Mouse (Mus musculus) MEL (cell line): ENCODE measurements around the gene Klhdc7b. TPM values are rescaled to one million over a fixed set of nuclear protein-coding genes. Genes with fewer than 3 reads are reported as not detected.

ENCODE experiments used
- DNase-seq: peaks from one replicate; pipeline ENCODE4 v3.0.0; 2011; ENCODE audit warnings: low read depth, low spot score
- H3K27ac ChIP-seq: 2 replicates; pipeline ENCODE4 v1.5.1; 2012; ENCODE audit warnings: low read depth, mild to moderate bottlenecking, control low read depth, low read length, moderate library complexity; ENCODE audit not compliant: control insufficient read depth
- H3K27me3 ChIP-seq, 2 experiments: fragments of 150-350 bp in 1 of 2; sonication (generic) in 1 of 2; 2 replicates each; pipeline ENCODE4 v1.6.1; 2012; ENCODE audit warnings: low read length in 2 of 2, mild to moderate bottlenecking in 2 of 2, improper control_type of control experiment in 1 of 2, moderate library complexity in 1 of 2; ENCODE audit not compliant: insufficient read depth in 2 of 2, control insufficient read depth in 1 of 2
- H3K36me3 ChIP-seq, 2 experiments: 2 replicates each; pipeline ENCODE4 v1.6.1; 2012 to 2014; ENCODE audit warnings: low read length in 2 of 2, improper control_type of control experiment in 1 of 2, inconsistent platforms in 1 of 2, mild to moderate bottlenecking in 1 of 2; ENCODE audit not compliant: insufficient read depth in 2 of 2, control insufficient read depth in 1 of 2
- H3K4me1 ChIP-seq, 2 experiments: fragments of 150-350 bp in 1 of 2; sonication (generic) in 1 of 2; 2 replicates each; pipeline ENCODE4 v1.6.1; 2012; ENCODE audit warnings: low read length in 2 of 2, improper control_type of control experiment in 1 of 2, mild to moderate bottlenecking in 1 of 2; ENCODE audit not compliant: insufficient read depth in 2 of 2, control insufficient read depth in 1 of 2
- H3K4me3 ChIP-seq, 2 experiments: fragments of 150-350 bp in 1 of 2; sonication (generic) in 1 of 2; 2 replicates each; pipeline ENCODE4 v1.5.1; 2012; ENCODE audit warnings: low read depth in 2 of 2, low read length in 2 of 2, mild to moderate bottlenecking in 2 of 2, moderate library complexity in 2 of 2, control low read depth in 1 of 2, improper control_type of control experiment in 1 of 2; ENCODE audit not compliant: control insufficient read depth in 1 of 2, insufficient read depth in 1 of 2
- H3K79me2 ChIP-seq: 2 replicates; pipeline ENCODE4 v1.6.1; 2012; ENCODE audit warnings: mild to moderate bottlenecking, low read length, moderate library complexity; ENCODE audit not compliant: control insufficient read depth, poor library complexity, insufficient read depth
- H3K9ac ChIP-seq: 2 replicates; pipeline ENCODE4 v1.6.1; 2012; ENCODE audit warnings: low read depth, mild to moderate bottlenecking, control low read depth, low read length, moderate library complexity; ENCODE audit not compliant: control insufficient read depth, poor library complexity, severe bottlenecking
- H3K9me3 ChIP-seq: fragments of 150-350 bp; sonication (generic); replicated peaks from 2 replicates; pipeline ENCODE4 v1.6.1; 2012; ENCODE audit warnings: mild to moderate bottlenecking, low read length, improper control_type of control experiment, moderate library complexity; ENCODE audit not compliant: insufficient read depth
- CHD2 ChIP-seq: IDR thresholded peaks from 2 replicates; pipeline ENCODE4 v1.6.1; 2011; ENCODE audit warnings: low read length, improper control_type of control experiment
- CTCF ChIP-seq, 3 experiments: IDR thresholded peaks in 2 of 3; conservative IDR thresholded peaks in 1 of 3; 2 replicates each; pipeline ENCODE4 v1.5.1; 2011 to 2012; ENCODE audit warnings: low read length in 3 of 3, low read depth in 2 of 3, mild to moderate bottlenecking in 2 of 3, improper control_type of control experiment in 1 of 3, inconsistent platforms in 1 of 3, mixed read lengths in 1 of 3, moderate library complexity in 1 of 3; ENCODE audit not compliant: control insufficient read depth in 1 of 3, insufficient read depth in 1 of 3, poor library complexity in 1 of 3, severe bottlenecking in 1 of 3
- E2F4 ChIP-seq: IDR thresholded peaks from 2 replicates; pipeline ENCODE4 v1.6.1; 2011; ENCODE audit warnings: low read depth, low read length, improper control_type of control experiment, borderline replicate concordance
- ELF1 ChIP-seq: IDR thresholded peaks from 2 replicates; pipeline ENCODE4 v1.6.1; 2014; ENCODE audit warnings: low read depth, mild to moderate bottlenecking, inconsistent platforms, low read length, improper control_type of control experiment, moderate library complexity
- GABPA ChIP-seq: IDR thresholded peaks from 2 replicates; pipeline ENCODE4 v1.6.1; 2012; ENCODE audit warnings: low read depth, mild to moderate bottlenecking, inconsistent platforms, low read length, improper control_type of control experiment, moderate library complexity
- GATA1 ChIP-seq: IDR thresholded peaks from 2 replicates; pipeline ENCODE4 v1.6.1; 2011; ENCODE audit warnings: low read depth, low read length, improper control_type of control experiment
- HCFC1 ChIP-seq: IDR thresholded peaks from 2 replicates; pipeline ENCODE4 v1.6.1; 2012; ENCODE audit warnings: low read depth, mild to moderate bottlenecking, inconsistent platforms, low read length, improper control_type of control experiment, moderate library complexity
- KAT2A ChIP-seq: conservative IDR thresholded peaks from 2 replicates; pipeline ENCODE4 v1.6.1; 2012; ENCODE audit warnings: low read depth, low read length, improper control_type of control experiment, inconsistent platforms
- MAFK ChIP-seq: IDR thresholded peaks from 2 replicates; pipeline ENCODE4 v1.6.1; 2011; ENCODE audit warnings: low read depth, mild to moderate bottlenecking, low read length, improper control_type of control experiment, borderline replicate concordance
- MAZ ChIP-seq: IDR thresholded peaks from 2 replicates; pipeline ENCODE4 v1.6.1; 2012; ENCODE audit warnings: low read depth, mild to moderate bottlenecking, inconsistent platforms, low read length, improper control_type of control experiment
- MEF2A ChIP-seq: IDR thresholded peaks from 2 replicates; pipeline ENCODE4 v1.6.1; 2014; ENCODE audit warnings: low read depth, mild to moderate bottlenecking, inconsistent platforms, low read length, improper control_type of control experiment; ENCODE audit not compliant: poor library complexity, insufficient replicate concordance, severe bottlenecking; ENCODE audit errors: extremely low read depth
- MXI1 ChIP-seq: IDR thresholded peaks from 2 replicates; pipeline ENCODE4 v1.6.1; 2011; ENCODE audit warnings: mild to moderate bottlenecking, low read depth, low read length, improper control_type of control experiment
- MYB ChIP-seq: IDR thresholded peaks from 2 replicates; pipeline ENCODE4 v1.6.1; 2011; ENCODE audit warnings: mild to moderate bottlenecking, low read depth, low read length, improper control_type of control experiment
- MYC ChIP-seq: IDR thresholded peaks from 2 replicates; pipeline ENCODE4 v1.6.1; 2011; ENCODE audit warnings: low read depth, mild to moderate bottlenecking, low read length, improper control_type of control experiment, moderate library complexity
- NRF1 ChIP-seq: IDR thresholded peaks from 2 replicates; pipeline ENCODE4 v1.6.1; 2014; ENCODE audit warnings: low read depth, mild to moderate bottlenecking, inconsistent platforms, low read length, improper control_type of control experiment, moderate library complexity; ENCODE audit not compliant: poor library complexity, insufficient read depth, severe bottlenecking
- POLR2A ChIP-seq, 2 experiments: IDR thresholded peaks; 2 replicates each; pipeline ENCODE4 v1.6.1; 2011 to 2012; ENCODE audit warnings: low read length in 2 of 2, mild to moderate bottlenecking in 2 of 2, control low read depth in 1 of 2, improper control_type of control experiment in 1 of 2, low read depth in 1 of 2, moderate library complexity in 1 of 2; ENCODE audit not compliant: control insufficient read depth in 1 of 2, insufficient read depth in 1 of 2, poor library complexity in 1 of 2
- POLR2AphosphoS2 ChIP-seq: IDR thresholded peaks from 2 replicates; pipeline ENCODE4 v1.6.1; 2011; ENCODE audit warnings: low read length, improper control_type of control experiment
- POLR2AphosphoS5 ChIP-seq: IDR thresholded peaks from 2 replicates; pipeline ENCODE4 v1.6.1; 2012; ENCODE audit warnings: low read depth, borderline replicate concordance, mild to moderate bottlenecking, inconsistent platforms, low read length, moderate library complexity, mixed read lengths
- RAD21 ChIP-seq: IDR thresholded peaks from 2 replicates; pipeline ENCODE4 v1.6.1; 2011; ENCODE audit warnings: mild to moderate bottlenecking, low read depth, low read length, improper control_type of control experiment
- SMC3 ChIP-seq: IDR thresholded peaks from 2 replicates; pipeline ENCODE4 v1.6.1; 2011; ENCODE audit warnings: low read depth, low read length, improper control_type of control experiment
- TAL1 ChIP-seq: IDR thresholded peaks from 2 replicates; pipeline ENCODE4 v1.6.1; 2012; ENCODE audit warnings: mild to moderate bottlenecking, inconsistent platforms, low read length, moderate library complexity, mixed read lengths
- TCF12 ChIP-seq: IDR thresholded peaks from 2 replicates; pipeline ENCODE4 v1.6.1; 2014; ENCODE audit warnings: low read depth, mild to moderate bottlenecking, inconsistent platforms, low read length, improper control_type of control experiment, moderate library complexity
- UBTF ChIP-seq: IDR thresholded peaks from 2 replicates; pipeline ENCODE4 v1.6.1; 2012; ENCODE audit warnings: low read depth, mild to moderate bottlenecking, inconsistent platforms, low read length, improper control_type of control experiment, moderate library complexity, borderline replicate concordance; ENCODE audit not compliant: insufficient read depth
- USF1 ChIP-seq: IDR thresholded peaks from 2 replicates; pipeline ENCODE4 v1.6.1; 2014; ENCODE audit warnings: low read depth, mild to moderate bottlenecking, inconsistent platforms, low read length, improper control_type of control experiment, moderate library complexity
- ZC3H11A ChIP-seq: IDR thresholded peaks from 2 replicates; pipeline ENCODE4 v1.6.1; 2012; ENCODE audit warnings: low read depth, mild to moderate bottlenecking, inconsistent platforms, low read length, improper control_type of control experiment
- ZMIZ1 ChIP-seq: IDR thresholded peaks from 2 replicates; pipeline ENCODE4 v1.6.1; 2012; ENCODE audit warnings: low read depth, mild to moderate bottlenecking, inconsistent platforms, low read length, improper control_type of control experiment, moderate library complexity
- ZNF384 ChIP-seq: IDR thresholded peaks from 2 replicates; pipeline ENCODE4 v1.6.1; 2012; ENCODE audit warnings: low read depth, mild to moderate bottlenecking, inconsistent platforms, low read length, improper control_type of control experiment
- polyA plus RNA-seq, 2 experiments: library from polyadenylated mRNA; stranded (reverse) in 1 of 2; unstranded in 1 of 2; fragments of >175 nt in 1 of 2; fragments of >200 nt in 1 of 2; gene quantifications; 2 replicates each; pipeline versions ENCODE4 v1.2.1 to v1.2.4; 2012; ENCODE audit warnings: low replicate concordance in 2 of 2, low read depth in 1 of 2; ENCODE audit not compliant: insufficient read length in 2 of 2, insufficient read depth in 1 of 2, missing spikeins in 1 of 2
- total RNA-seq: library from RNA; depleted of rRNA; stranded (reverse); fragments of 300-350 nt; gene quantifications from 2 replicates; pipeline ENCODE4 v1.2.3, GENCODE M21; 2012

Klhdc7b gene
- total and polyA plus RNA-seq, 3 experiments, result 0.01 TPM; not detected in 2

DNA sequence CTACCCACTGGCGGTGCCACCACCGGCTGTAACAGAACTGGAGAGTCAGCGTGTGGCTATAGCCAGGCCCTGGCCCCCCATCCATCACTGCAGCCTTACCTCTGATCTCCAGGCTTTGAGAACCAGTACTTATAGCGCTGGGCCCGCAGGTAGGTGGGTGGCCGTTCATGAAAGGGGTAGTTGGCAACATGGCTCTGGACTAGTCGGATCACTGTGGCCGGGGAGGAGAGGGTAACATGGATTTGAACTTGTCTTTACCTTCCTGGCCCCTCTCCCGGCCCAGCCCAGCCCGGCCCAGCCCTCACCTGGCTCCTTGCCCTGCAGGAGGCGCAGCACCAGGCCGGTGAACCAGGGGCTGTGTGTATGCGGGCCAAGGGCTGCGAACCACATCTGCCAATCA, 32.7 kb upstream of the Klhdc7b start:
- no peak overlapping the region for H3K9ac ChIP-seq
- TF ChIP-seq TCF12 (no peak), CHD2 (no peak), MEF2A (no peak), POLR2A (IDR thresholded peaks at IDR 0.05; ENCODE audit: control insufficient read depth in 1 of 2, insufficient read depth in 1 of 2, low read depth in 1 of 2, low read length in 2 of 2, poor library complexity in 1 of 2) (no peak), MYC (no peak), NRF1 (no peak), USF1 (no peak), ZMIZ1 (no peak), MXI1 (no peak), ZNF384 (no peak), ZC3H11A (no peak), UBTF (no peak), HCFC1 (no peak), SMC3 (no peak), E2F4 (no peak), ELF1 (no peak), RAD21 (no peak)
- TF ChIP-seq, all 39 proteins: peak for 0
- DNase-seq, result no peak
- peaks cover 25% of the 10 kb centered on the region for H3K79me2 ChIP-seq
- peaks cover 0 to 3% of the 10 kb centered on the region in 2 experiments; a peak in 2 of 4 replicates for H3K36me3 ChIP-seq
- H3K4me1 ChIP-seq, result peaks cover 2 to 4% of the 10 kb centered on the region in 2 experiments; a peak in 3 of 4 replicates
- no peaks in the 10 kb centered on the region for H3K9me3 ChIP-seq
- H3K27ac ChIP-seq, result no peak overlapping the region
- H3K27me3 ChIP-seq, result no peaks in the 10 kb centered on the region
- no peak overlapping the region for H3K4me3 ChIP-seq

- DNase-seq, result no peak
- Histone ChIP-seq H3K4me1 (peaks cover 8 to 11% of the 10 kb centered on the region in 2 experiments; a peak in 3 of 4 replicates), H3K4me3 (no peak overlapping the region), H3K36me3 (peaks cover 0 to 11% of the 10 kb centered on the region in 2 experiments; a peak in 3 of 4 replicates), H3K79me2 (peaks cover 31% of the 10 kb centered on the region), H3K9ac (no peak overlapping the region), H3K9me3 (no peaks in the 10 kb centered on the region), H3K27ac (no peak overlapping the region), H3K27me3 (no peaks in the 10 kb centered on the region)
- no peak for TF ChIP-seq ELF1
- no peak for TF ChIP-seq USF1
- no peak for TF ChIP-seq MYB
- TF ChIP-seq TAL1, result no peak
- no peak for TF ChIP-seq KAT2A
- TF ChIP-seq GABPA, result no peak
- TF ChIP-seq ZMIZ1, result no peak
- TF ChIP-seq RAD21, result no peak
- no peak for TF ChIP-seq TCF12
- TF ChIP-seq GATA1, result no peak
- no peak for TF ChIP-seq CTCF (IDR thresholded peaks at IDR 0.05 in 2 of 3, conservative IDR thresholded peaks at IDR 0.05 in 1 of 3; ENCODE audit: control insufficient read depth in 1 of 3, insufficient read depth in 1 of 3, low read depth in 2 of 3, low read length in 3 of 3, poor library complexity in 1 of 3, severe bottlenecking in 1 of 3)
- no peak for TF ChIP-seq MEF2A
- no peak for TF ChIP-seq UBTF
- no peak for TF ChIP-seq MAZ
- no peak for TF ChIP-seq ZC3H11A
- no peak for TF ChIP-seq POLR2AphosphoS2
- no peak for TF ChIP-seq MYC
- TF ChIP-seq MAFK, result no peak
- no peak for TF ChIP-seq POLR2AphosphoS5
These were observed 31.9 kb upstream of the Klhdc7b start for GRCm38 (mm10) chr15:89352795-89353194.
